Mouse (Mus musculus) testis, adult 2 months (tissue): ENCODE results near the gene Defb25. TPM values are rescaled to one million over a fixed set of nuclear protein-coding genes. Genes with fewer than 3 reads are reported as not detected.

Source experiments
- H3K27ac ChIP-seq: fragments of 200-500 bp; 2 replicates; pipeline ENCODE4 v1.5.1; 2012; ENCODE audit warnings: low read depth, low read length; ENCODE audit not compliant: control insufficient read depth, insufficient read depth
- H3K27me3 ChIP-seq: fragments of 200-500 bp; 2 replicates; pipeline ENCODE4 v1.6.1; 2012; ENCODE audit warnings: mild to moderate bottlenecking, low read length, moderate library complexity; ENCODE audit not compliant: control insufficient read depth, insufficient read depth
- H3K36me3 ChIP-seq: fragments of 200-500 bp; 2 replicates; pipeline ENCODE4 v1.6.1; 2012; ENCODE audit warnings: mild to moderate bottlenecking, low read length; ENCODE audit not compliant: control insufficient read depth, insufficient read depth
- H3K4me1 ChIP-seq: fragments of 200-500 bp; 2 replicates; pipeline ENCODE4 v1.6.1; 2012; ENCODE audit warnings: low read length; ENCODE audit not compliant: control insufficient read depth, insufficient read depth
- H3K4me3 ChIP-seq: fragments of 200-500 bp; 2 replicates; pipeline ENCODE4 v1.5.1; 2012; ENCODE audit warnings: low read depth, mild to moderate bottlenecking, low read length, moderate library complexity, mixed read lengths; ENCODE audit not compliant: control insufficient read depth
- CTCF ChIP-seq: fragments of 200-500 bp; IDR thresholded peaks from 2 replicates; pipeline ENCODE4 v1.5.1; 2012; ENCODE audit warnings: low read depth, mild to moderate bottlenecking, inconsistent platforms, low read length, moderate library complexity; ENCODE audit not compliant: control insufficient read depth, insufficient read depth, insufficient replicate concordance
- POLR2A ChIP-seq: fragments of 200-500 bp; IDR thresholded peaks from 2 replicates; pipeline ENCODE4 v1.6.1; 2012; ENCODE audit warnings: low read depth, mild to moderate bottlenecking, inconsistent platforms, low read length, moderate library complexity; ENCODE audit not compliant: control insufficient read depth
- polyA plus RNA-seq: library from polyadenylated mRNA; depleted of rRNA; stranded (reverse); fragments of >200 nt; gene quantifications from 2 replicates; pipeline ENCODE4 v1.2.3, GENCODE M21; 2012

Gene Defb25
- polyA plus RNA-seq, 1 experiment: not detected

DNA sequence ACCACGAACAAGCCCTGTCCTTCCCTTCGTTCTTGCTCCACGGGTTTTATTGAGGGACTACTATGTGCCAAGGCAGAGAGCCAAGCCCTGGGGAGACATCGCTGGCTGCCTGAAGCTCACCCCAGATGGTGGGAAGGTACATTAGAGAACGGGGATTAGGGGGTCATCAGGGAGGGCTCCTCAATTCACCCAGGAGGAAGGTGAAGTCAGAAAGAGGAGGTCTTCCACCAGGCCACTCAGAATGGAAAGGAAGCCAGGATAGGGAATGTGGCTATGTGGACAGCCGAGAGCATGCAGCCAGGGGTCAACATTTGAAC lies 14.1 kb upstream of the Defb25 start:
- Histone ChIP-seq H3K27ac (peak overlapping the region; percentile 15; the same call in 1 of the 2 replicates), H3K4me3 (no peak overlapping the region), H3K4me1 (peaks cover 15% of the 10 kb centered on the region), H3K27me3 (no peaks in the 10 kb centered on the region), H3K36me3 (no peaks in the 10 kb centered on the region)
- TF ChIP-seq POLR2A (no peak), CTCF (no peak)

DNA sequence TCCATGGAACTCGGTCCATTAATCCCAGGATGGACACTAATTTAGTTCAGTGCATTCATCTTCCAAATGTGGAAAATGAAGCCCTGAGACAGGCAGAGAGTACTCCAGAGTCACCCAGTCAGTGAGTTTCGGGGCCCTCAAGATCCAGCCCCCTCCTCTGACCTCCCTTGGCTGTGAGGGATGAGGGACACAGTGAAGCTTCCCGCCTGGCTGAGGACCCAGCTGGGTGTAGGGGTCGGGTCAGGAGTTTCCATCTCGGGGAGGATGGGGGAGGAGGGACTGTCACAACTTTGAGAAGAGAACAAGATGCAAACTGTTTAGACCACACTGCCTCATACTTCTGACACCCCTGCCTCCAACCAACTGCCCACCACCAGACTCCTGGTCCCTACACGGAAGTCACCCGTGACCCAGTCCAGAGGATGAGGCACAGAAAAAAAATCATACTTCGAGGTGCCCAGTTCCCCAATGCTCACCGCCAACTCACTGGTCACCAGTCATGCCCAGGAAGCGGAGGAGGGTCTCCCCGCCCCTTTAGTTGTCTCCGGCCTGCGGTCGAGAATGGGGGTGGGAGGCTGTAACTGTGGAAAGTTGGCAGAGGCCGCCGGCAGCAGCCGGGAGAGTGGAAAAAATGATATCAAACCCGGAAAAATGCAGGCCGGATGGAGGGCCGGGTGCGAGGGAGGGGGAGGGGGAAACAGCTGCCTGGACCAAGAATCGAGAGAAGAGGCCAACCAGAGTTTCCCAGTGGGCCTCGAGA lies 13.6 kb upstream of the Defb25 start:
- TF ChIP-seq CTCF: no peak
- Histone ChIP-seq H3K4me3 (no peak overlapping the region), H3K27ac (peak overlapping the region; percentile 36; the same call in 1 of the 2 replicates), H3K27me3 (no peaks in the 10 kb centered on the region), H3K4me1 (peaks cover 15% of the 10 kb centered on the region), H3K36me3 (no peaks in the 10 kb centered on the region)

DNA sequence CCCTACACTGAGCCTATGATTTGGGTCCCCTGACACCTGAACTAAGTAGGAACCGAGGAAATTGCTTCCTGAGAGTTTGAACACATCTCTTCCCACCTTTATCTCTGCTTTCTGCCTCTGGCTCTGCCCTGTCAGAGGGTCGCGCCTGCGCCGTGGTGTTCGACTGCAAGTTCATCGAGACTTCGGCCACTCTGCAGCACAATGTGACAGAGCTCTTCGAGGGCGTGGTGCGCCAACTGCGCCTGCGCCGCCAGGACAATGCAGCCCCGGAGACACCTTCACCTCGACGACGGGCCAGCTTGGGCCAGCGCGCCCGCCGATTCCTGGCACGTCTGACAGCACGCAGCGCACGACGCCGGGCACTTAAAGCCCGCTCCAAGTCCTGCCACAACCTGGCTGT lies 11.5 kb upstream of the Defb25 start:
- Histone ChIP-seq H3K4me3 (peak overlapping the region; percentile 22), H3K27ac (no peak overlapping the region)
- TF ChIP-seq CTCF (no peak), POLR2A (no peak)

DNA sequence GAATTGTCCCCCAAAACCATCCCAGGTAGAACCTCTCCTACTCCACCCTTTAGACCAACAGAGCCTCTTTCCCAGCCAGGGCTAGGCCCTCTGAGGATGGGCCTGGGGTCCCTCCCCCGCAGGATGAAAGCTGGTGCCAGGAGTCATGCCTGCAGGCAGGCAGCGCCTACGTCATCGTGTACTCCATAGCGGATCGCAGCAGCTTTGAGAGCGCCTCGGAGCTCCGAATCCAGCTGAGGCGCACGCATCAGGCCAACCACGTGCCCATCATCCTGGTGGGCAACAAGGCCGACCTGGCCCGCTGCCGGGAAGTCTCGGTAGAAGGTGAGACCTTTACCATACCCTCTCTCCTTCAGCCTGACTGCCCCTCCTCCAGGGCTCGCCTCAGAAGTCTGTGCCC lies 10.5 kb upstream of the Defb25 start:
- TF ChIP-seq CTCF (no peak), POLR2A (no peak)
- Histone ChIP-seq H3K36me3 (no peaks in the 10 kb centered on the region), H3K27ac (no peak overlapping the region), H3K4me1 (peaks cover 15% of the 10 kb centered on the region), H3K4me3 (no peak overlapping the region; the same call in 1 of the 2 replicates), H3K27me3 (no peaks in the 10 kb centered on the region)

More for the DNA sequence above, 11.5 kb upstream of the Defb25 start:
- no peaks in the 10 kb centered on the region for H3K36me3 ChIP-seq
- H3K4me1 ChIP-seq: peaks cover 15% of the 10 kb centered on the region
- no peaks in the 10 kb centered on the region for H3K27me3 ChIP-seq

DNA sequence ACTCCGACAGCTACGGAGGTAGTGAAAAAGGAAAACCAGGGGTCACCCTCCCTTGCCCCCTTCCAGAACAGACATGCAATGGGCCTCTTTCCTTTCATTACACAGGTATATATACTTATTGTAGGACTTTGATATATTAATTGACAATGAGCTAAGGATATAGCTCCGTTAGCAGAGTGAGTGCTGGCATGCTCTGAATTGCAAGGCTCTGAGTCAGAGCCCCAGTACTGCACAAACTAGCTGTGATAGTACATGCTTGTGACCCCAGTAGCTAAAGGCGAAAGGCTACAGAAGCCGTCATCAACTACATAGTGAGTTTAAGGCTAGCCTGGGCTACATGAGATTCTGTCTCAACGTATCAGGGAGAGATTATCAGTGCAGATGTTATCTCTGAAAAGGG lies 7.1 kb upstream of the Defb25 start:
- H3K4me1 ChIP-seq: peaks cover 27% of the 10 kb centered on the region
- no peaks in the 10 kb centered on the region for H3K36me3 ChIP-seq
- no peak overlapping the region for H3K4me3 ChIP-seq
- TF ChIP-seq CTCF: no peak
- no peak for TF ChIP-seq POLR2A
- no peak overlapping the region for H3K27ac ChIP-seq
- H3K27me3 ChIP-seq: peaks cover 4% of the 10 kb centered on the region

DNA sequence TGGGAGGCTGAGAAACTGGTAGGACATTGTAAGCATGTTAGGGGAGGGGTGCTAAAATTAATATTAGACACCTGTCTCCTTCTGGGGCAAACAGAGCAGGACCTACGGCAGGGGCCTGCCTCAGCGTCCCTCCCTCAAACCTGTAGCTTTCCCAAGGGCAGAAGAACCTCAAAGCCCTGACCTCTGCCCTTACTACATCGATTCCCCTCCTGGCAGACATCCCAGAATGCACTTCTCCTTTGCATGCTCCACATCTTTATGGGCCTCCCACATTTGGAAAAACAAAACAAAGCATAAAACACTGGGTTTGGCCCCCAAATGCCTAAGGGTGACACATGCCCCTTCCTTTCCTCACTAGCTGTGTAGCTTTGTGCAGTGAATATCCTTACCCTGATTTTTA lies 6.4 kb upstream of the Defb25 start:
- Histone ChIP-seq H3K4me3 (no peak overlapping the region; the same call in 1 of the 2 replicates), H3K4me1 (peaks cover 22% of the 10 kb centered on the region), H3K27me3 (peaks cover 4% of the 10 kb centered on the region), H3K36me3 (no peaks in the 10 kb centered on the region), H3K27ac (no peak overlapping the region)
- TF ChIP-seq CTCF: no peak
- no peak for TF ChIP-seq POLR2A

DNA sequence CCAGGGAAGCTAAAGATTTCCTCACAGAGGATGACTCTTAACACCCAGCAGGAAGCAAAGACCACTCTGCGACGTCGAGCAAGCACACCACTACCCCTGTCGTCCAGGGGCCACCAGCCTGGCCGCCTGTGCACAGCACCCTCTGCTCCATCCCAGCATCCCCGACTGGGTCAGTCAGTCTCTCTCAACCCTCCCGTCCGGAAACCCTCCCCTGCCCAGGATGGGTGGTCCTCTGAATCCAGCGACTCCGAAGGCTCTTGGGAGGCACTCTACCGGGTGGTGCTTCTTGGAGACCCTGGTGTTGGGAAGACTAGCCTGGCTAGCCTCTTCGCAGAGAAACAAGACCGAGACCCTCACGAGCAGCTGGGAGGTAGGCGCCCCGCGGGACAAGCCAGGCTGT lies 5.2 kb upstream of the Defb25 start:
- H3K27ac ChIP-seq: no peak overlapping the region
- peaks cover 4% of the 10 kb centered on the region for H3K27me3 ChIP-seq
- H3K4me3 ChIP-seq: peak overlapping the region; percentile 14
- H3K36me3 ChIP-seq: no peaks in the 10 kb centered on the region
- H3K4me1 ChIP-seq: peaks cover 14% of the 10 kb centered on the region
- no peak for TF ChIP-seq CTCF
- no peak for TF ChIP-seq POLR2A
